Comparison of ENCODE assay signal across 8 mouse cellular contexts in genomic region chr11:4186486-4187317, GRCm38 (mm10). TPM values are rescaled to one million over a fixed set of nuclear protein-coding genes. Genes with fewer than 3 reads are reported as not detected.
DNase-seq lines count a peak whose midpoint lies in the region; ATAC-seq and TF ChIP-seq lines count a peak whose summit lies in the region.

TSS of gene Tbc1d10a (plus strand) at chr11:4186789.

- 0 out of 2 replicates have a peak within 1 kb of the TSS, but pooled peaks have one; percentile 14 for H3K27ac ChIP-seq in ES-Bruce4 (ENCODE audit: insufficient read depth, low read length)
- H3K27ac ChIP-seq in forebrain, embryonic 13.5 days: peak within 1 kb of the TSS; percentile 31; the same call in 1 of the 2 replicates
- peak within 1 kb of the TSS; percentile 67 for H3K27ac ChIP-seq in liver, postnatal 0 days (ENCODE audit: low read depth)
- H3K27ac ChIP-seq in neural tube, embryonic 14.5 days (ENCODE audit: low read depth, low read length): peak within 1 kb of the TSS; percentile 57

- ATAC-seq in cerebellum, adult (ENCODE audit: insufficient number of reproducible peaks, low FRiP score, low TSS enrichment): peak; percentile 98
- peak; percentile 99 for ATAC-seq in forebrain, embryonic 13.5 days
- ATAC-seq in liver, postnatal 0 days: peak; percentile 100
- peak; percentile 99 for ATAC-seq in neural tube, embryonic 14.5 days (ENCODE audit: low read depth)

- H3K4me3 ChIP-seq in ES-Bruce4 (ENCODE audit: low read depth, low read length): peak within 1 kb of the TSS; percentile 87
- peak within 1 kb of the TSS; percentile 79 for H3K4me3 ChIP-seq in forebrain, embryonic 13.5 days
- H3K4me3 ChIP-seq in liver, postnatal 0 days (ENCODE audit: low read depth, low read length): peak within 1 kb of the TSS; percentile 89
- H3K4me3 ChIP-seq in neural tube, embryonic 14.5 days (ENCODE audit: low read depth, low read length): peak within 1 kb of the TSS; percentile 74

- no peaks in the 10 kb centered on the region for H3K9me3 ChIP-seq in ES-Bruce4 (replicated peaks; ENCODE audit: control insufficient read depth, insufficient read depth, low read length, poor library complexity, severe bottlenecking)
- no peaks in the 10 kb centered on the region for H3K9me3 ChIP-seq in forebrain, embryonic 13.5 days (replicated peaks)
- no peaks in the 10 kb centered on the region for H3K9me3 ChIP-seq in liver, postnatal 0 days (ENCODE audit: low read length)
- H3K9me3 ChIP-seq in neural tube, embryonic 14.5 days (ENCODE audit: control insufficient read depth, low read length): no peaks in the 10 kb centered on the region

- TF ChIP-seq POLR2A in ES-Bruce4 (IDR thresholded peaks at IDR 0.05; ENCODE audit: insufficient read depth, low read length): peak; percentile 77

- H3K9ac ChIP-seq in ES-Bruce4 (ENCODE audit: low read depth, poor library complexity, severe bottlenecking): peak within 1 kb of the TSS; percentile 82
- peak within 1 kb of the TSS; percentile 93 for H3K9ac ChIP-seq in forebrain, embryonic 13.5 days
- H3K9ac ChIP-seq in liver, postnatal 0 days (replicated peaks): peak within 1 kb of the TSS; percentile 94
- H3K9ac ChIP-seq in neural tube, embryonic 14.5 days (replicated peaks; ENCODE audit: low read depth, low read length): peak within 1 kb of the TSS; percentile 89

- TF ChIP-seq CTCF in ES-Bruce4 (IDR thresholded peaks at IDR 0.05; ENCODE audit: low read depth, low read length): no peak
- TF ChIP-seq CTCF in liver, postnatal 0 days (IDR thresholded peaks at IDR 0.05; ENCODE audit: low read depth): no peak

- H3K27me3 ChIP-seq in ES-Bruce4 (ENCODE audit: control insufficient read depth, insufficient read depth, low read length, poor library complexity, severe bottlenecking): no peaks in the 10 kb centered on the region
- H3K27me3 ChIP-seq in forebrain, embryonic 13.5 days: no peaks in the 10 kb centered on the region
- no peaks in the 10 kb centered on the region for H3K27me3 ChIP-seq in liver, postnatal 0 days (ENCODE audit: insufficient read depth, low read length)
- no peaks in the 10 kb centered on the region for H3K27me3 ChIP-seq in neural tube, embryonic 14.5 days (ENCODE audit: control insufficient read depth, insufficient read depth, low read length)

- peak within 1 kb of the TSS; percentile 88 for H3K4me2 ChIP-seq in forebrain, embryonic 13.5 days
- H3K4me2 ChIP-seq in liver, postnatal 0 days (ENCODE audit: low read depth, low read length): peak within 1 kb of the TSS; percentile 94
- H3K4me2 ChIP-seq in neural tube, embryonic 14.5 days (ENCODE audit: low read depth, low read length): peak within 1 kb of the TSS; percentile 81

- H3K4me1 ChIP-seq in ES-Bruce4 (ENCODE audit: control insufficient read depth, insufficient read depth, low read length): no peaks in the 10 kb centered on the region
- H3K4me1 ChIP-seq in forebrain, embryonic 13.5 days: peaks cover 23% of the 10 kb centered on the region
- peaks cover 32% of the 10 kb centered on the region for H3K4me1 ChIP-seq in liver, postnatal 0 days (ENCODE audit: insufficient read depth)
- peaks cover 13% of the 10 kb centered on the region for H3K4me1 ChIP-seq in neural tube, embryonic 14.5 days (ENCODE audit: control insufficient read depth, insufficient read depth, low read length)

- DNase-seq in heart, postnatal 10 days: peak; percentile 98 to 99
- DNase-seq in large intestine, adult 2 months (ENCODE audit: low read depth, low spot score): peak; percentile 96
- peak; percentile 99 for DNase-seq in liver, postnatal 0 days
- peak; percentile 99 for DNase-seq in testis, postnatal 10 days (ENCODE audit: low spot score)

- intact Hi-C loops in heart, postnatal 10 days (cut with DNase I): loop anchor here (2.0 kb wide), 1 partner anchor 16 kb away; no protein-coding TSS in a partner anchor

- WGBS in forebrain, embryonic 13.5 days: under 1% methylated on average over 48 of the region's 71 CpGs
- WGBS in large intestine, adult 2 months: under 1% methylated on average over 71 of the region's 71 CpGs
- WGBS in liver, postnatal 0 days (ENCODE audit: insufficient replicate concordance): under 1% methylated on average over 68 of the region's 71 CpGs
- WGBS in neural tube, embryonic 14.5 days: under 1% methylated on average over 71 of the region's 71 CpGs

- no peak for TF ChIP-seq EP300 in ES-Bruce4 (IDR thresholded peaks at IDR 0.05; ENCODE audit: insufficient read depth, low read depth, low read length)
- no peak for TF ChIP-seq EP300 in liver, postnatal 0 days (IDR thresholded peaks at IDR 0.05; ENCODE audit: low read depth)

- H3K36me3 ChIP-seq in ES-Bruce4 (ENCODE audit: control insufficient read depth, insufficient read depth, low read length, poor library complexity, severe bottlenecking): peaks cover 4% of the 10 kb centered on the region; the same call in 1 of the 2 replicates
- H3K36me3 ChIP-seq in forebrain, embryonic 13.5 days (ENCODE audit: poor library complexity, severe bottlenecking): peaks cover 24% of the 10 kb centered on the region
- H3K36me3 ChIP-seq in liver, postnatal 0 days (replicated peaks; ENCODE audit: insufficient read depth, low read length): peaks cover 10% of the 10 kb centered on the region; the same call in 1 of the 2 replicates
- H3K36me3 ChIP-seq in neural tube, embryonic 14.5 days (ENCODE audit: control insufficient read depth, insufficient read depth, low read length): peaks cover 16% of the 10 kb centered on the region

RNA-seq across cellular contexts. Expression of gene Tbc1d10a, which starts in this region (rescaled TPM):
- 19.9 and 20.5 TPM in 2 replicates for polyA plus RNA-seq in ES-Bruce4 (2011; ENCODE audit: insufficient read depth, insufficient read length, low read depth, missing spikeins)
- polyA plus RNA-seq in forebrain, embryonic 13.5 days (2015; fragmentation: Nextera tagmentation; extraction: Ambion mirVana): 23.4 and 23.7 TPM in 2 replicates
- 10 to 100 TPM; 12.3 to 12.6 TPM for total RNA-seq in heart, postnatal 10 days (2021)
- 30.9 and 35.5 TPM in 2 replicates for polyA plus RNA-seq in large intestine, adult 2 months (2012; rRNA removed)
- 5.6 and 7.0 TPM in 2 replicates for polyA plus RNA-seq in liver, postnatal 0 days (2015; fragmentation: Nextera tagmentation; extraction: Ambion mirVana)
- polyA plus RNA-seq in neural tube, embryonic 14.5 days (2014; fragmentation: Nextera tagmentation; extraction: Ambion mirVana): 19.8 and 24.6 TPM in 2 replicates

Comparison
In these comparisons a context has a peak if more than half of its experiments do, and no peak if none do; other contexts are left out.
1. Peak in every context shown above with its lines: DNase-seq, ATAC-seq, H3K4me3 ChIP-seq and H3K27ac ChIP-seq.
2. H3K27ac ChIP-seq: peak in every context shown above with its lines; median percentile 67 in liver, postnatal 0 days; 57 in neural tube, embryonic 14.5 days; 31 in forebrain, embryonic 13.5 days; 14 in ES-Bruce4.